Mouse (Mus musculus) right cerebral cortex, adult 18-20 months (tissue): ENCODE measurements at regions not wholly inside any gene's neighbourhood (a gene's known extent, or its start where the extent isn't known, plus 50 kb on each side); places are given as distances from the start of the nearest gene placed in this dataset.
"Not testable (repeated sequence)": the region's sequence is repeated elsewhere in the genome, so short reads cannot be mapped to it uniquely, and the experiment has no call there.

Experiments
- DNase-seq: peaks from one replicate; pipeline ENCODE4 v3.0.0; 2022; ENCODE audit warnings: mixed read lengths

- no peak for DNase-seq
Measured at GRCm38 (mm10) chr1:150160314-150160713, 60.5 kb downstream of the Ptgs2 start.

GRCm38 (mm10) chr1:150164890-150165596, 65.2 kb downstream of the Ptgs2 start:
- peak; percentile 1 for DNase-seq

GRCm38 (mm10) chr1:150165597-150165973, 65.8 kb downstream of the Ptgs2 start:
- DNase-seq = no peak

- no peak for DNase-seq
Measured at GRCm38 (mm10) chr1:150167172-150167571, 67.3 kb downstream of the Ptgs2 start.

GRCm38 (mm10) chr1:150174204-150174603, 74.4 kb downstream of the Ptgs2 start:
- no peak for DNase-seq

- DNase-seq = no peak
Measured at GRCm38 (mm10) chr1:150177029-150177740, 77.4 kb downstream of the Ptgs2 start.

GRCm38 (mm10) chr1:150202022-150202421, 102.2 kb downstream of the Ptgs2 start:
- no peak for DNase-seq

GRCm38 (mm10) chr1:150212454-150212853, 106.8 kb upstream of the Pdc start:
- DNase-seq = no peak

GRCm38 (mm10) chr1:150216672-150217071, 102.5 kb upstream of the Pdc start:
- DNase-seq = no peak

GRCm38 (mm10) chr1:150218802-150219201, 100.4 kb upstream of the Pdc start:
- DNase-seq = no peak

GRCm38 (mm10) chr1:150225529-150225928, 93.7 kb upstream of the Pdc start:
- no peak for DNase-seq

- DNase-seq = not testable (repeated sequence)
Measured at GRCm38 (mm10) chr1:150239504-150239903, 79.7 kb upstream of the Pdc start.

- no peak for DNase-seq
Measured at GRCm38 (mm10) chr1:150240110-150240509, 79.1 kb upstream of the Pdc start.

- no peak for DNase-seq
Measured at GRCm38 (mm10) chr1:150241153-150241552, 78.1 kb upstream of the Pdc start.

GRCm38 (mm10) chr1:150242108-150242507, 77.1 kb upstream of the Pdc start:
- no peak for DNase-seq

- DNase-seq = no peak
Measured at GRCm38 (mm10) chr1:150244916-150245315, 74.3 kb upstream of the Pdc start.

GRCm38 (mm10) chr1:150251422-150251821, 67.8 kb upstream of the Pdc start:
- no peak for DNase-seq

- DNase-seq = no peak
Measured at GRCm38 (mm10) chr1:150251876-150252275, 67.3 kb upstream of the Pdc start.

GRCm38 (mm10) chr1:150257596-150257995, 61.6 kb upstream of the Pdc start:
- DNase-seq = no peak

GRCm38 (mm10) chr1:150260355-150260754, 58.9 kb upstream of the Pdc start:
- no peak for DNase-seq

- DNase-seq = no peak
Measured at GRCm38 (mm10) chr1:150266502-150266901, 52.7 kb upstream of the Pdc start.

- DNase-seq = no peak
Measured at GRCm38 (mm10) chr1:150267003-150267402, 52.2 kb upstream of the Pdc start.
